Comparison of ENCODE assay signal across 15 mouse cellular contexts in the genomic region with DNA sequence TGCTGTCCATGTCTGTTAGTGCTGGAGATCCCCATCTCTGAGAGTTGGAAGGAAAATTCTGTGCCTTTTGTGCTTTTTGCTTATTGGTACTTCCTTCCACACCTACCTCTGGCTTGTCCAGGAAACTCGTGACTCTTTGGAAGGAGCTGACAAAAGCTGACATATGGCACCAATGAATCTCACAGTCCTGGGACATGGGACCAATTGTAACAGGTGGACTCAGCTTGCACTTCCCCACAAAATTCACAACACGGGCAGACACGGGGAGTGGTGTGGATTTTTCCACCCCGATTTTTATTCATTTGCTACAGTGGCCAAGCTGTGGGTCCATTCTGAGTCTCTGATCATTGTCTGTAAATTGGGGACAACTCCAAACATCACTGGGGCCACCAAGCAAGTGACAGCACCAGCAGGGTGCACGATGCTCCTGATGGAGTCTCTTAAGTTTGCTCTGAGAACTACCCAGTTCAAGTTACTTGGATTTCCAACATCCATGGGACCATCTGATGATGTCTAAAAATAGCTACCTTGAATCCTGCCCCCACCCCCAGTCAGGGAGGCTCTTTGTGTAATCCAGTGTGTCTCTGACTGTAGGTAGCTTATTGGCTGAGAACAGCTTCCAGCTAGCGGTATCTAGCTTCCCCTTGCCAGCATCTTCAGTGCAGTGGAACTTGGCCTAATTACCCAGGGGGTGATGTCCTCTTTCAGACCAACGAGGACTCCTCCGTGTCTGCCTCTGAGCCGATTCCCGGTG.
"Had no signal": no experiment of that assay in that cellular context is flagged by ENCODE, and none has a peak within 500 bp of the region (broad histone marks: within the 10 kb centered on the region; RNA-seq: fewer than 3 reads in every experiment).

No protein-coding gene starts in this region.

- ATAC-seq: lung, postnatal 0 days had no signal

- H3K27ac ChIP-seq: limb, embryonic 13.5 days; liver, embryonic 14.5 days; midbrain, embryonic 10.5 days; neural tube, embryonic 15.5 days; stomach, embryonic 15.5 days had no signal

- DNase-seq: kidney, postnatal 25 days; layer of hippocampus, adult 9-11 months; left cerebral cortex, postnatal 4 days; lung, adult 18-20 months; lung, postnatal 36 days; midbrain, embryonic 14.5 days; right cerebral cortex, postnatal 14 days; thymus, adult 2 months had no signal

- H3K4me3 ChIP-seq: limb, embryonic 13.5 days; midbrain, embryonic 10.5 days; myocyte; neural tube, embryonic 15.5 days; stomach, embryonic 15.5 days had no signal
